Mouse (Mus musculus): ENCODE measurements at regions not wholly inside any gene's neighbourhood (a gene's known extent, or its start where the extent isn't known, plus 50 kb on each side); places are given as distances from the start of the nearest gene placed in this dataset.

DNA sequence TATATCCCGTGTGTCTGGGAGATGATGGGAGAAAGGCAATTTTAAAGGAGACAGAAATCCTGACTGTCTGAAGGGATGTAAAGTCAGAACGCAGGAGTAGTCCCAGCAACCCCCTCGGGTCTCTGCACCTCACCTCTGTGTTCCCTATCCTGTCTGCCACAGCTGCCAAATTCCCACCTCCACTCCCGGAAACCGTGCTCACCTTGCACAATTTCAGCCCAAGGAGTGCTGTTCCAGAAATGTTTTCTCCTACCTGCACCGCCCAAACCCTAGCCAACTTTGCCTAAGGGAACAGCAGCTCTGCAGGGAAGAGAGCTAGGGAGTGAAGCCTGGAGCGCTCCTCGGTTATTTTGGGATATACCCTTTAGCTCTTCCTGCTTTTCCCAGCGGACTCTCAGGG, 170.6 kb downstream of the Kit start:
- TF ChIP-seq POLR2A (IDR thresholded peaks at IDR 0.05; ENCODE audit: control insufficient read depth in 1 of 2, insufficient read depth in 1 of 2, low read depth in 1 of 2, low read length in 2 of 2, poor library complexity in 1 of 2): no peak
- TF ChIP-seq SIN3A (IDR thresholded peaks at IDR 0.05; ENCODE audit: low read length): no peak
- no peak for TF ChIP-seq GATA1 (IDR thresholded peaks at IDR 0.05; ENCODE audit: low read depth, low read length)
- no peak for TF ChIP-seq MEF2A (IDR thresholded peaks at IDR 0.05; ENCODE audit: extremely low read depth, insufficient replicate concordance, low read depth, low read length, poor library complexity, severe bottlenecking)

All from MEL (cell line).